Mouse (Mus musculus) myocyte (in vitro differentiated cells): ENCODE results near the gene Olfr1289.

Experiments
- CEBPB ChIP-seq: IDR thresholded peaks from 2 replicates; pipeline ENCODE4 v1.6.1; 2011; ENCODE audit warnings: mild to moderate bottlenecking, moderate library complexity; ENCODE audit not compliant: poor library complexity, insufficient read depth, severe bottlenecking
- E2F4 ChIP-seq: IDR thresholded peaks from one replicate; pipeline ENCODE4 v1.6.1; 2011; ENCODE audit warnings: mild to moderate bottlenecking, control low read depth, moderate library complexity; ENCODE audit not compliant: insufficient read depth
- MAX ChIP-seq: IDR thresholded peaks from one replicate; pipeline ENCODE4 v1.6.1; 2011; ENCODE audit warnings: low read depth, mild to moderate bottlenecking, control low read depth
- MYOG ChIP-seq, 3 experiments: IDR thresholded peaks; one replicate each; pipeline ENCODE4 v1.6.1; 2011; ENCODE audit warnings: control low read depth in 2 of 3, low read depth in 2 of 3, mild to moderate bottlenecking in 2 of 3; ENCODE audit not compliant: insufficient read length in 2 of 3, control insufficient read depth in 1 of 3, insufficient read depth in 1 of 3
- POLR2A ChIP-seq: IDR thresholded peaks from one replicate; pipeline ENCODE4 v1.6.1; 2011; ENCODE audit warnings: low read depth, mild to moderate bottlenecking, control low read depth, moderate library complexity; ENCODE audit not compliant: insufficient read length
- POLR2AphosphoS2 ChIP-seq: IDR thresholded peaks from one replicate; pipeline ENCODE4 v1.6.1; 2011; ENCODE audit warnings: low read depth, control low read depth; ENCODE audit not compliant: insufficient read length
- REST ChIP-seq: IDR thresholded peaks from one replicate; pipeline ENCODE4 v1.6.1; 2011; ENCODE audit warnings: mild to moderate bottlenecking, control low read depth, moderate library complexity; ENCODE audit not compliant: insufficient read depth, insufficient read length
- TCF12 ChIP-seq: IDR thresholded peaks from one replicate; pipeline ENCODE4 v1.6.1; 2011; ENCODE audit warnings: mild to moderate bottlenecking, control low read depth; ENCODE audit not compliant: poor library complexity, insufficient read depth, severe bottlenecking
- TCF3 ChIP-seq: IDR thresholded peaks from one replicate; pipeline ENCODE4 v1.6.1; 2011; ENCODE audit warnings: low read depth, control low read depth; ENCODE audit not compliant: insufficient read length
- USF1 ChIP-seq: IDR thresholded peaks from one replicate; pipeline ENCODE4 v1.6.1; 2011; ENCODE audit warnings: low read depth, mild to moderate bottlenecking, control low read depth, moderate library complexity

- no peak for TF ChIP-seq POLR2A
- no peak for TF ChIP-seq MYOG (IDR thresholded peaks at IDR 0.05; ENCODE audit: control insufficient read depth in 1 of 3, insufficient read depth in 1 of 3, insufficient read length in 2 of 3, low read depth in 2 of 3)
- TF ChIP-seq MAX = no peak
- no peak for TF ChIP-seq E2F4
- TF ChIP-seq USF1 = no peak
- no peak for TF ChIP-seq CEBPB
- no peak for TF ChIP-seq TCF12
- TF ChIP-seq REST = no peak
- no peak for TF ChIP-seq TCF3
- TF ChIP-seq POLR2AphosphoS2 = no peak
These were observed 36.8 kb downstream of the Olfr1289 start for GRCm38 (mm10) chr2:111517451-111517850.
